Mouse (Mus musculus): ENCODE results near the gene Camkk1.

Gene Camkk1

DNA sequence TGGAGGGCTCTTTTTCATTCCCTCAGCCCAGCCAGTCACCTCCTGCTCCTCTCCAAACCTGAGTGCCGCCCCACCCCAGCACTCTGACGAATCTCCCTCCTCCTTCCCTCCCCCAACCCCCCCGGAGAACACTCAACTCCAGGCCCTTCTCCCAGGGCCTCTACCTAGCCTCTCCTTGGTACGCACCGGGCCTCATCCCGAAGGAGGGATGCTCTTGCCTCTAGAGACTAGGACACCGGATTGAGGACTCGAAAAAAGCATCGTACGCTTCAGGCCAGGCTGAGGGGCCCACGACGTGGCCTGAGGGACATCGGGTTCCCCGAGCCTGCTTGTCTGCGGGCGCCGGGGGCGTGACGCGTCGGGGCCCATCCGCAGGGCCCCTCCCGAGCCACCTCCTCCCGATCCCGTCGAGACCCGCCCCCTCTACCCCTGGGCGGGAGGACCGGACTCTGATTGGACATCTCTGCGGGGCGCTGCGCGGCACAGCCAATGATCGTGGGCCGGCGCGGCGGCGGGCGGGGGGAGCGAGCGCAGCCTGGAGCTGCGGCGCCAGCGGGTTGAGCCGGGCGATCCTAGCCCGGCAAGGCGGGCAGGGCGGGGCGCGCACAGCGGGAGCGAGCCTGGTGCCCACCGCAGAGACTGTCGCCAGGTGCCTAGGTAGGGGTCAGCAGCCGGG, at the start of gene Camkk1:
Camkk1 (plus strand) TSS at position 538 of the 676 bp plus-strand sequence.
- DNase-seq (ENCODE audit: inconsistent age in 2 of 2, low spot score in 1 of 2): peak; percentile 97

- peak in 1 of 2 experiments; percentile 65 for DNase-seq (ENCODE audit: inconsistent age in 2 of 2, low spot score in 1 of 2)
These were observed 43.8 kb upstream of the Camkk1 start for GRCm38 (mm10) chr11:72974995-72975503.

- no peak for DNase-seq (ENCODE audit: inconsistent age in 2 of 2, low spot score in 1 of 2)
These were observed 36.3 kb upstream of the Camkk1 start for GRCm38 (mm10) chr11:72982516-72982915.

DNA sequence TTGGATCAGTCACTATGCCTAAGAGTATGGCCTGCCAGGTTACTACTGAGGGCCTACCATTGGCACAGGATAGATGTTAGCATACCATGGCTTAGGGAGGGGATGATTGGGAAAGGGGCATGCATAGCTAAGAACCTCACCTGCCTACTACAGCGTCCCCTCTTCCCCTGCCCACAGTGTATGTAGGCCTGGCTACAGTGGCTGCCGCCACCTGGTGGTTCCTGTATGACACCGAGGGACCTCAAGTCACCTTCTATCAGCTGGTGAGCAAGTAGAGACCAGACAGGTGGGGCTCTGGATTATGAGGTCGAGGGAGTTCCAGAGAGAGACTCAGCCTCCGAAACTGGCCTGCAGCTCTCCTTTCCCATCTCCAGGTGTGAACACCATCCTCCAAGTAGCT, 35.5 kb upstream of the Camkk1 start:
- peak in 1 of 2 experiments; percentile 51 for DNase-seq (ENCODE audit: inconsistent age in 2 of 2, low spot score in 1 of 2)

DNA sequence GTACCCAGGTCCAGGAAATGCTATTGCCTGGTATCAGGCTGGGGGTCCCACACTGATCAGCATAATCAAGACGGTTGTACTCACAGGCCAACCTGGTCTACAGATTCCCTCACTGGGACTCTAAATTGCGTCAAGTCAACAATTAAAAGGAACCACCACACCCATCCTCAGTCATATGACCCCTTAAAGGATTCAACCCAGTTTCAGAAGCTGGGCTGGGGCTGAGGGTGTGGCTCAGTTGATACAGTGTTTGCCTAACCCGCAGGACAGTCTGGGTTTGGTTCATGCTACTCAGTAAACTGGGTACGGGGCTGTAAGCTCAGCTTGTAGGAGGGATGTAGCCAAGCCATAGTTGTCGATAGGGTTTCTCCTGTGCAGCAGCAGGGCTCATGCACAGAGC, 32.1 kb upstream of the Camkk1 start:
- no peak for DNase-seq (ENCODE audit: inconsistent age in 2 of 2, low spot score in 1 of 2)

DNA sequence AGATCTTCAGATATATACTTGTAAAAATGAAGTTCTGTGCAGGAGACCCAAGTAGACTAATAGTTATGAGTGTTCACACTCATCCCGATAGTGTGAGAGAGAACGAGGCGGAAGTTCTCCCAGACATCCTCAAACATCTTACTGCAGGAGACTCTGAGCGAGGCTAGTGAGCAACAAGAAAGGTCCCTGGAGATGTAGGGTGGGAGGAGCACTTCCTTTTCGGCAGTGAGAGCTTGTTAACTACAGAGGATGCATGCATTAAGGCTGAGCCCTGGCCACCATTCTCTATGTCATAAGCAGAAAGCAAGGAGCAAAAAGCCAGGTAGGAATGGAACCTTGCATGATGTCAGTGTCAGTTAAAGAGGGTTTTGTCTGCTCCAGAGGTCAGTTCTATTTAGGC, 31.6 kb upstream of the Camkk1 start:
- DNase-seq (ENCODE audit: inconsistent age in 2 of 2, low spot score in 1 of 2): no peak

GRCm38 (mm10) chr11:72987807-72988206, 31.0 kb upstream of the Camkk1 start:
- DNase-seq (ENCODE audit: inconsistent age in 2 of 2, low spot score in 1 of 2): no peak

DNA sequence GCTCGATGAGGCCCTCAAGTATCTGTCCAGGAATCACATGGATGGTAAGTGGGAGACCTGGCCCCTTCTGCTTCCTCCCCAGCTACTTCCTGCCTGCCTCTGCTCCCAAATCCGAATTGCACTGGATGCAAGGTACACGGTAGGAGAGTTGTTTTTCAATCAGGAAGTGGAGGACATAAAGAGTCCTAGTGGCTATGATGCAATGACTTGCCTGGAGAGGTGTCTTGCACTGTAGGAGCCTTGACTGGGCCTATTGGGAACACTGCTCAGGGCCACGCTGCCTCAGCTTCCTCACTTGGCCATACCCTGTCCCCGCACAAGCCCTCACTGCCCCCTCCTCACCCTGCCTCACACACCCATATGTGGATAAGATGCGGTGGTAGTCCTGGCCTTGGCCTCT, 29.8 kb upstream of the Camkk1 start:
- no peak for DNase-seq (ENCODE audit: inconsistent age in 2 of 2, low spot score in 1 of 2)

GRCm38 (mm10) chr11:72990688-72991087, 28.1 kb upstream of the Camkk1 start:
- DNase-seq (ENCODE audit: inconsistent age in 2 of 2, low spot score in 1 of 2): no peak

- DNase-seq (ENCODE audit: inconsistent age in 2 of 2, low spot score in 1 of 2): no peak
These were observed 26.8 kb upstream of the Camkk1 start for GRCm38 (mm10) chr11:72991961-72992360.

- no peak for DNase-seq (ENCODE audit: inconsistent age in 2 of 2, low spot score in 1 of 2)
These were observed 22.5 kb upstream of the Camkk1 start for GRCm38 (mm10) chr11:72996346-72996745.

GRCm38 (mm10) chr11:72996781-72997180, 22.0 kb upstream of the Camkk1 start:
- no peak for DNase-seq (ENCODE audit: inconsistent age in 2 of 2, low spot score in 1 of 2)

- DNase-seq (ENCODE audit: inconsistent age in 2 of 2, low spot score in 1 of 2): no peak
These were observed 21.1 kb upstream of the Camkk1 start for GRCm38 (mm10) chr11:72997529-72998326.

- no peak for DNase-seq (ENCODE audit: inconsistent age in 2 of 2, low spot score in 1 of 2)
These were observed 20.0 kb upstream of the Camkk1 start, which contains the start of gene P2rx1 for GRCm38 (mm10) chr11:72998771-72999170. TSS of gene P2rx1 (plus strand) at chr11:72999103.

DNA sequence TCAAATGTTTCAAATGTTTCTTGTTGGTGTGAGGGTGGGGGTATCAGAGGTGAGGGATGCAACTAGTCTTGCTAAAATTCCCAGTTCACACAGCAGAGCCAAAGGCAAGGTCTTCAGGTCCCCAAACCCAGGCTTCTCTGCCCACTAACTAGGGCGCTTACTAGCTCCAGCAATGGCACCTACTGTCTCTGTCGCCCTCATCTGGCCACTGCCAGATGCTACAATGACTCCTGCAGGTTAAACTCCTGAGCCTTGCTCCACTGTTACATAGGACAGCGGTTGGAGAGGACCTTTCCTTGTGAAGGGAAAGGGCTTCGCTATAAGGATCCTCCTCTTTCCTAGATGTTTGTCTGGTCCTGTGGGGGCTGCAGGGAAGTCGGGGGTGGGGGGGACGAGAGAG, 17.8 kb upstream of the Camkk1 start:
- peak; percentile 72 to 88 for DNase-seq (ENCODE audit: inconsistent age in 2 of 2, low spot score in 1 of 2)

GRCm38 (mm10) chr11:73006377-73006776, 12.4 kb upstream of the Camkk1 start:
- DNase-seq (ENCODE audit: inconsistent age in 2 of 2, low spot score in 1 of 2): peak; percentile 69 to 86

- peak in 1 of 2 experiments; percentile 51 for DNase-seq (ENCODE audit: inconsistent age in 2 of 2, low spot score in 1 of 2)
These were observed 11.7 kb upstream of the Camkk1 start for GRCm38 (mm10) chr11:73007113-73007512.

DNA sequence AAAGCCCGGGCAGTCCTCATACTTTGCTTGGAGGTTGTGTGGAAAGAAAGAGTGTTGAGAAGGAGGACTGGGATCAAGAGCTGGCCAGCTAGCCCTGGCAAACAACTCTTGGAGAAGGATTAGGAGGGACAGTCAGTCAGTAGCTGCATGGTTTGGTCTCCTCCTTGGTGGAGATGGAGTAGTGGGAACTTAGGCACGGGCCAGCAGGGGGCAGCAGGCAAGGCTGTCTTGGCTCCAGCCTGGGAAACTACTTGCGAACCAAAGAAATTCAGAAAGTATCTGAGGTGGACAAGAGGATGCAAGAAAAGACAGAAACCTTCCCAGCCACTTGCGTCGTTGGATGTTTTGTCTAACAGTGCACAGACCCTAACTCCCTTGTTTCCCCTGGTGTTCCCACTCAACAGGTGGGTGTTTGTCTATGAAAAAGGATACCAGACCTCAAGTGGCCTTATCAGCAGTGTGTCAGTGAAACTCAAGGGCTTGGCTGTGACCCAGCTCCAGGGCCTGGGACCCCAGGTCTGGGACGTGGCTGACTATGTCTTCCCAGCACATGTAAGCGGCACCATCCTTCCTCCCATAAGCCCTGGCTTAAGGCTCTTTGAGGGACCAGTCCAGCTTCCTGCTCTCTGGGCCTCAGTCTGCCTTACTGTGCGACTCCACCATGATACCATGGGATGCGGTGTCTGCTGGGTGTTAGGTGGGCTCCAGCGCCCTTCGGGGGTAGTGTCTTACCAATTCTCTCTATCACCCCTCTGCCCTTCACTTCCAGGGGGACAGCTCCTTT, 10.9 kb upstream of the Camkk1 start:
- DNase-seq (ENCODE audit: inconsistent age in 2 of 2, low spot score in 1 of 2): peak; percentile 65 to 86

DNA sequence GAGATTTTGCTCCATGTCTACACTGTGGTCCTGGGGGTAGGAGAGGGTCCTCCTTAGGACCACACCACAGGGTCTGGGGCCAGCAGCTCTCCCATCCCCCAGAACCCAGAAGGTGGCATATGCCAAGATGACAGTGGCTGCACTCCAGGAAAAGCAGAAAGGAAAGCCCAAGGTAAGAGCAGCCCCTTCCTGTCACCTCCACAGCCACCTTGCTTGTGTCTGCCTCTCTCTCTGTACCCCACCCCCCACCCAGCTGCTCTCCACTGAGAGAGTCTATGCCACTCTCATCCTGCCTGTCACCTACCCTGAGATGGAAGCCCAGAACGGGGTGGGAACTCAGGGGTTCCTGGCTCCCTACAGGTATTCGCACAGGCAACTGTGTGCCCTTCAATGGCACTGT, 10.0 kb upstream of the Camkk1 start:
- DNase-seq (ENCODE audit: inconsistent age in 2 of 2, low spot score in 1 of 2): no peak

- DNase-seq (ENCODE audit: inconsistent age in 2 of 2, low spot score in 1 of 2): no peak
These were observed 9.1 kb upstream of the Camkk1 start for GRCm38 (mm10) chr11:73009531-73010274.

GRCm38 (mm10) chr11:73013981-73014380, 4.8 kb upstream of the Camkk1 start:
- peak; percentile 70 to 71 for DNase-seq (ENCODE audit: inconsistent age in 2 of 2, low spot score in 1 of 2)

Measured in adrenal gland, adult (tissue).